ENCODE assay signal across 18 mouse cellular contexts in genomic region chr14:46647319-46647974, GRCm38 (mm10).
DNase-seq lines count a peak whose midpoint lies in the region; ATAC-seq lines count a peak whose summit lies in the region.
"Had no signal": no experiment of that assay in that cellular context is flagged by ENCODE, and none has a peak within 500 bp of the region (broad histone marks: within the 10 kb centered on the region; RNA-seq: fewer than 3 reads in every experiment).

No protein-coding gene starts in this region.

- 36% methylated on average over 12 of the region's 12 CpGs for WGBS in hindbrain, embryonic 15.5 days
- WGBS in neural tube, embryonic 15.5 days, result 43% methylated on average over 12 of the region's 12 CpGs

- no peak overlapping the region for H3K9ac ChIP-seq in hindbrain, embryonic 15.5 days
- no peak overlapping the region for H3K9ac ChIP-seq in neural tube, embryonic 15.5 days (replicated peaks)
- H3K9ac ChIP-seq: embryonic facial prominence, embryonic 13.5 days; limb, embryonic 12.5 days had no signal

- H3K27me3 ChIP-seq in hindbrain, embryonic 15.5 days, result 0 out of 2 replicates have a peak, but pooled peaks cover 3% of the 10 kb centered on the region
- H3K27me3 ChIP-seq in neural tube, embryonic 15.5 days (replicated peaks), result no peaks in the 10 kb centered on the region
- H3K27me3 ChIP-seq: CH12.LX; embryonic facial prominence, embryonic 13.5 days; limb, embryonic 12.5 days; megakaryocyte, embryonic 14.5 days; Patski had no signal

- peak overlapping the region; percentile 67 for H3K27ac ChIP-seq in hindbrain, embryonic 15.5 days (replicated peaks)
- peak overlapping the region; percentile 58 for H3K27ac ChIP-seq in neural tube, embryonic 15.5 days (replicated peaks)
- H3K27ac ChIP-seq: embryonic facial prominence, embryonic 13.5 days; heart, adult 2 months; limb, embryonic 12.5 days; stomach, postnatal 0 days had no signal

- intact Hi-C loops in gastrocnemius, postnatal 36 days (cut with DNase I), result no loop called here

- H3K36me3 ChIP-seq in hindbrain, embryonic 15.5 days, result no peaks in the 10 kb centered on the region
- H3K36me3 ChIP-seq in neural tube, embryonic 15.5 days, result no peaks in the 10 kb centered on the region
- H3K36me3 ChIP-seq: embryonic facial prominence, embryonic 13.5 days; limb, embryonic 12.5 days had no signal

- peaks cover 12% of the 10 kb centered on the region for H3K4me1 ChIP-seq in hindbrain, embryonic 15.5 days (replicated peaks)
- H3K4me1 ChIP-seq in neural tube, embryonic 15.5 days, result peaks cover 13% of the 10 kb centered on the region
- H3K4me1 ChIP-seq: megakaryocyte, embryonic 14.5 days had no signal

- no peaks in the 10 kb centered on the region for H3K9me3 ChIP-seq in hindbrain, embryonic 15.5 days
- H3K9me3 ChIP-seq in neural tube, embryonic 15.5 days (replicated peaks), result no peaks in the 10 kb centered on the region
- H3K9me3 ChIP-seq: embryonic facial prominence, embryonic 13.5 days; limb, embryonic 12.5 days had no signal

- ATAC-seq in hindbrain, embryonic 15.5 days (ENCODE audit: low FRiP score, low read depth), result peak; percentile 85
- ATAC-seq in neural tube, embryonic 15.5 days (ENCODE audit: low FRiP score), result peak; percentile 89
- ATAC-seq: Patski had no signal

- H3K4me3 ChIP-seq in hindbrain, embryonic 15.5 days, result no peak overlapping the region
- no peak overlapping the region for H3K4me3 ChIP-seq in neural tube, embryonic 15.5 days (replicated peaks)
- H3K4me3 ChIP-seq: embryonic facial prominence, embryonic 13.5 days; heart, adult 2 months; limb, embryonic 12.5 days; megakaryocyte, embryonic 14.5 days had no signal

- DNase-seq in right cerebral cortex, adult 18-20 months, result peak; percentile 8
- DNase-seq in right cerebral cortex, adult 2 months (ENCODE audit: low spot score in 2 of 2), result no peak
- peak; percentile 19 to 33 for DNase-seq in layer of hippocampus, postnatal 10 days (ENCODE audit: low spot score in 2 of 2)
- DNase-seq in gastrocnemius, postnatal 36 days, result no peak
- no peak for DNase-seq in ovary, postnatal 36 days (ENCODE audit: low spot score)
- DNase-seq: cerebellum, postnatal 25 days; heart, adult 2 months; heart, postnatal 14 days; kidney, adult 18-20 months; lung, adult 18-20 months had no signal

- peak overlapping the region; percentile 25 for H3K4me2 ChIP-seq in hindbrain, embryonic 15.5 days
- H3K4me2 ChIP-seq in neural tube, embryonic 15.5 days, result peak overlapping the region; percentile 22
- H3K4me2 ChIP-seq: embryonic facial prominence, embryonic 13.5 days; limb, embryonic 12.5 days had no signal

Comparison
In these comparisons a context has a peak if more than half of its experiments do, and no peak if none do; other contexts are left out.
1. DNase-seq: peak in right cerebral cortex, adult 18-20 months (single experiment) and layer of hippocampus, postnatal 10 days (2 of 2); none in right cerebral cortex, adult 2 months (0 of 2), gastrocnemius, postnatal 36 days (0 of 2) and ovary, postnatal 36 days (single experiment).